Mouse (Mus musculus): ENCODE measurements around the gene Mfsd4a.

DNA sequence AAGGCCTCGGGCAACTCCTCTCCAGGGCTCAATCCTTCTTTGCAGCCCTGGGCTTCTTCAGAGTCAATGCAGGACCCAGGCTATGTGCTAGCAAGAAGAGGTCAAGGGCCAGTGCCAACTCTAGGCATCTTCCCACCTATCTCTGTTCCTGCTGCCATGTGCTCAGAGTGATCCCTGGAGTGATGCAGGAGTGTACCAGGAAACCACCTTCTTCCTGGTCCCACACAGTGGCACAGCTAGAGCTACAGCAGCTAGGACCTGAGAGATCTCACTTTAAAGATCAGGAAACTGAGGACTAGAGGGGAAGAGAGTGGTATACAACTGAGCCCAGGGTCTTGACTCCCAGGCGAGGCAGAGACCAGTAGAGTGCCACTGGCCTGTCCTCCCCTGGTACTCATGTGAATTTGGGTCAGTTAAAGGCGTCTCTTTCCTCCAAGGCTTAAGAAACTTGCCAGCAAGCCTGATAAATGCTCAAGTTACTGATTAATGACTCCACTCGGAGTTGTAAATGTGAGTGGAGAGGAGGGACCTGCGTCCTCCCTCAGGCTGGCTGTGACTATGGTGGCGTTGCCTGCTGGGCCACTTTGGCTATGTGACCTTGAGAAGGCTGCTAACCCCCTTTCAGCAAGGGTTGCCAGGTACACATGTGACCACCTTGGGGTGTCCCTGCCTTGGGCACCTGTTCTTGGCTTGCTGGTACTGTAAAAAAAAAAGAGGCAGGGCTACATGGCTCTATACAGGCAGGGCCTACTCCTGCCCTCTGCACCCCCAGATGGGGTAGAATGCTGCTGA, 5.9 kb downstream of the Mfsd4a start:
- no peak for TF ChIP-seq CTCF (conservative IDR thresholded peaks at IDR 0.05; ENCODE audit: low read length)
- no peak for TF ChIP-seq POU5F1 (IDR thresholded peaks at IDR 0.05; ENCODE audit: borderline replicate concordance, low read length)
- no peak for TF ChIP-seq NANOG (IDR thresholded peaks at IDR 0.05; ENCODE audit: borderline replicate concordance, low read length)

Measured in E14TG2a.4 (cell line).